Mouse (Mus musculus): ENCODE results near the gene Map3k19.

DNA sequence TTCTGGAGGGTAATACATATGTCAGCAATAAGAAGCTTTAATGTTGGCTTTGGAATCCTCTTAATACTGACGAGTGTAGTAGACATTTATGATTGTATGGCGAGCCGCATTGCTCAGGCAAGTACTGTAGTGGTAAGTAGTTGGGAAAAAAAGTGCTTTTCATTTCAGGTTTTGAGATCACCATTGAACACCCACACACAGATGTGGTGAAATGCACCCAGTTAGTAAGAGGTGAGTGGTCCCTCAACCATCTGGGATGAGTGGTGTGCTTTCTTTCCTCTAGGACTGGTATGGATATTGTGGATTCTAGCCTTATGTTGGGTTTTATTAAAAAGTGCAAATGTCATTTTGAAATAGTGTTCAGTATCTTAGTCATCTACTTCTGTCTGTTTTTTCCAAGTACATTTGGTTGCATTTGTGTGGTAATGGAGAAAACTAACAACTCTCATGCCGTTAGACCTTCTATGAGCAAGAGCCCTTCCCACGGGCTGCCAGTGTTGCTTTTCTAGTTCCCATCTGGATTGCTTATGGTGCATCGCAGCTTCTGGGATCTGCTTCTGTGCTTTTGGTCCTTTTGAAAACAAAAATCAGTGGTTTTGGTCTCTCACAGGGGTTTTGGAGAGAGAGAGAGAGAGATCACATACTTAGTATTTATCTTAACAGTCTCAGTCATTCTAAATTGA is 59.6 kb downstream of the Map3k19 start:
- TF ChIP-seq GATA1 (IDR thresholded peaks at IDR 0.05; ENCODE audit: low read length) (no peak), TAL1 (IDR thresholded peaks at IDR 0.05; ENCODE audit: low read length) (no peak)

Measured in erythroblast, embryonic 14.5 days (primary cell).